Mouse (Mus musculus) hindbrain, embryonic 11.5 days (tissue): ENCODE measurements around the gene Itpr3. TPM values are rescaled to one million over a fixed set of nuclear protein-coding genes. Genes with fewer than 3 reads are reported as not detected.

Source experiments
- ATAC-seq: fragments of 200-750 bp; cut with Nextera tagmentation; 2 replicates; pipeline ENCODE4 v1.8.0; 2017; ENCODE audit warnings: mild to moderate bottlenecking, moderate TSS enrichment, moderate library complexity; ENCODE audit not compliant: low FRiP score
- DNase-seq: peaks from one replicate; pipeline ENCODE4 v3.0.0-alpha.2; 2015; ENCODE audit warnings: low spot score
- H3K27ac ChIP-seq: fragments of 300-500 bp; sonication (generic); 2 replicates; pipeline ENCODE4 v1.5.1; 2014; ENCODE audit warnings: mild to moderate bottlenecking, low read depth, low read length
- H3K27me3 ChIP-seq: fragments of 300-500 bp; sonication (generic); 2 replicates; pipeline ENCODE4 v1.6.1; 2014; ENCODE audit warnings: mild to moderate bottlenecking, low read length, moderate library complexity, mixed read lengths; ENCODE audit not compliant: control insufficient read depth, insufficient read depth
- H3K36me3 ChIP-seq: fragments of 300-500 bp; sonication (generic); 2 replicates; pipeline ENCODE4 v1.6.1; 2014; ENCODE audit warnings: mild to moderate bottlenecking, low read length, moderate library complexity, mixed read lengths; ENCODE audit not compliant: control insufficient read depth, insufficient read depth
- H3K4me1 ChIP-seq: fragments of 300-500 bp; sonication (generic); replicated peaks from 2 replicates; pipeline ENCODE4 v1.6.1; 2014; ENCODE audit warnings: low read length, mixed read lengths; ENCODE audit not compliant: control insufficient read depth, insufficient read depth
- H3K4me2 ChIP-seq: fragments of 300-500 bp; sonication (generic); replicated peaks from 2 replicates; pipeline ENCODE4 v1.6.1; 2014; ENCODE audit warnings: mild to moderate bottlenecking, low read depth, low read length
- H3K4me3 ChIP-seq: fragments of 300-500 bp; sonication (generic); 2 replicates; pipeline ENCODE4 v1.5.1; 2014; ENCODE audit warnings: low read depth, low read length
- H3K9ac ChIP-seq: fragments of 300-500 bp; sonication (generic); 2 replicates; pipeline ENCODE4 v1.6.1; 2014; ENCODE audit warnings: low read depth, low read length
- H3K9me3 ChIP-seq: fragments of 300-500 bp; sonication (generic); 2 replicates; pipeline ENCODE4 v1.6.1; 2016; ENCODE audit warnings: low read length; ENCODE audit not compliant: control insufficient read depth
- WGBS: fragments of 180-500 bp; shearing (Covaris S2); extraction: QIAGEN DNeasy Blood & Tissue Kit; methylation state at CpG from one replicate; pipeline ENCODE4 v1.1.7; 2014; 5-methylcytosine and 5-hydroxymethylcytosine counted together
- polyA plus RNA-seq: library from polyadenylated mRNA; unstranded; fragments of >200 nt; fragmentation: Nextera tagmentation; extraction: Ambion mirVana; gene quantifications from 2 replicates; pipeline ENCODE4 v1.2.1, GENCODE M21; 2014

Gene Itpr3
- polyA plus RNA-seq, 1 experiment from 2014 or later, result 1.3 TPM

GRCm38 (mm10) chr17:27021736-27022135, 35.4 kb upstream of the Itpr3 start:
- no peaks in the 10 kb centered on the region for H3K9me3 ChIP-seq
- no peak overlapping the region for H3K4me2 ChIP-seq
- H3K36me3 ChIP-seq, result 0 out of 2 replicates have a peak, but pooled peaks cover 5% of the 10 kb centered on the region
- no peaks in the 10 kb centered on the region for H3K27me3 ChIP-seq
- H3K4me1 ChIP-seq, result peaks cover 3% of the 10 kb centered on the region; the same call in 1 of the 2 replicates
- H3K27ac ChIP-seq, result no peak overlapping the region
- DNase-seq, result no peak
- 95% methylated on average over 9 of the region's 9 CpGs for WGBS
- no peak overlapping the region for H3K9ac ChIP-seq
- ATAC-seq, result no peak
- no peak overlapping the region for H3K4me3 ChIP-seq

GRCm38 (mm10) chr17:27023342-27023741, 33.8 kb upstream of the Itpr3 start:
- no peak for ATAC-seq
- H3K9me3 ChIP-seq, result no peaks in the 10 kb centered on the region
- no peak overlapping the region for H3K4me2 ChIP-seq
- H3K9ac ChIP-seq, result no peak overlapping the region
- no peak overlapping the region for H3K27ac ChIP-seq
- H3K4me1 ChIP-seq, result peaks cover 6% of the 10 kb centered on the region
- 0 out of 2 replicates have a peak, but pooled peaks cover 5% of the 10 kb centered on the region for H3K36me3 ChIP-seq
- H3K4me3 ChIP-seq, result no peak overlapping the region
- DNase-seq, result no peak
- H3K27me3 ChIP-seq, result no peaks in the 10 kb centered on the region
- WGBS, result 87% methylated on average over 4 of the region's 4 CpGs

GRCm38 (mm10) chr17:27025326-27025902, 31.7 kb upstream of the Itpr3 start:
- 0 out of 2 replicates have a peak, but pooled peaks cover 5% of the 10 kb centered on the region for H3K36me3 ChIP-seq
- WGBS, result 96% methylated on average over 17 of the region's 17 CpGs
- no peak for ATAC-seq

DNA sequence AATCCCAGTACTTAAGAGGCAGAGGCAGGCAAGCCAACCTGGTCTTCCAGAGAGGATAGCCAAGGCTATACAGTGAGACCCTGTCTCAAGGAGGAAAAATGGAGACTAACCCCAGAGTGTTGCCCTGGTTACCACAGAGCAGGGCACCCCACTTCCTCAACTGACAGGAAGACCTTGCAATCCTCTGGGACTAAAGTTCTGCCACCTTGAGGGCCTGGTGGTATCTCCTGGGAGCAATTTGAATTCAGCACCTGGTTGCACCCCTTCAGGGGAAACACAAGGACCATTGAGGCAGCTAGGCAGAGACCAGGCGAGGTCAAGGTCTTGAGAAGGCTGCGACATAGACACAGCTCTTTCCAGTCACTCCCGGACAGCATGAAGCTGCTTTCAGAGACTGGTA, 31.2 kb upstream of the Itpr3 start:
- Histone ChIP-seq H3K27ac (no peak overlapping the region), H3K36me3 (0 out of 2 replicates have a peak, but pooled peaks cover 5% of the 10 kb centered on the region), H3K4me1 (peaks cover 6% of the 10 kb centered on the region), H3K27me3 (no peaks in the 10 kb centered on the region), H3K4me2 (no peak overlapping the region), H3K9me3 (no peaks in the 10 kb centered on the region), H3K9ac (no peak overlapping the region), H3K4me3 (no peak overlapping the region)
- DNase-seq (no peak), ATAC-seq (no peak)
- WGBS, result 87% methylated on average over 3 of the region's 3 CpGs

More at GRCm38 (mm10) chr17:27025326-27025902, 31.7 kb upstream of the Itpr3 start:
- no peaks in the 10 kb centered on the region for H3K27me3 ChIP-seq
- H3K4me1 ChIP-seq, result peaks cover 6% of the 10 kb centered on the region
- no peaks in the 10 kb centered on the region for H3K9me3 ChIP-seq
- no peak overlapping the region for H3K4me2 ChIP-seq
- no peak for DNase-seq
- H3K4me3 ChIP-seq, result no peak overlapping the region
- H3K27ac ChIP-seq, result no peak overlapping the region
- H3K9ac ChIP-seq, result no peak overlapping the region

DNA sequence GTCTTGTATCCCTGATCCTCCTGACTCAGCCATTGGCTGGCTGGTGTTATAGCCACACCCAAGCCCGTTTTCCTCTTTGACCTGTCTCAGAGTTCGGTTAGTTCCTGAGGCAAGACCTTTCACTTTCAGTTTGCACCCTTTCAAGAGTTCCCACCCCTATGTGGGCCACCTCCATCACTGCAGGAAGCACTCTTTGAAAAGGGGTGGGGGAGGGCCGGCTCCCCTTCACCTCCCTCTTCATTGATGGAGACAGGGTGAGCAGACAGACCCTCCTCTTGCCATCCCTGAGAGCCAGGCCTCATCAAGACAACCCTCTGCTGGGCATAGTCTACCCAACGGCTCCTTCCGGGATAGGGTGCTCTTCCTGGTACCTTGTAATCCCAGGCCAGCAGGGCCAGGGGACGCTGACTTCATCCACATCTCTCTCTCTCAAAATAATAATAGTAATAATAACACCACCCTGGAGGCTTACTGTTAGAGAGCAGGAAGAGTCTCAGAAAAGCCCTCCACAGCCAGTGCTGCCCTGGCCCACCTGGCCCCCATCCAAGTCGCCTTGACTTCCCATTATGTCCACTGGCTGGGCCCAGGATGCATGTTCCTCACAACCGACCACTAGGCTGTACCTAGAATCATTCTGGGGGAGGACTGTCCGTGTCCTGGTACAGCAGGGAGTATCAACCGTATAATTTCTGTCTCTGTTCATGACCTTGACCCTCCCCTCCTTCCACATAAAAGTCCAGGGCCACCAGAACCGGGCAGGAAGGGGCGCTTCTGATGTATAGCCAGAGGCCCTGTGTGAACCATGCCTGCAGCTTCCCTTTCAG, 29.4 kb upstream of the Itpr3 start:
- Histone ChIP-seq H3K9ac (peak overlapping the region; percentile 71), H3K4me1 (peaks cover 6% of the 10 kb centered on the region), H3K27me3 (no peaks in the 10 kb centered on the region), H3K9me3 (no peaks in the 10 kb centered on the region), H3K4me2 (peak overlapping the region; percentile 80), H3K4me3 (peak overlapping the region; percentile 42), H3K36me3 (0 out of 2 replicates have a peak, but pooled peaks cover 2% of the 10 kb centered on the region), H3K27ac (0 out of 2 replicates have a peak overlapping the region, but pooled peaks have one; percentile 0)
- peak; percentile 45 for DNase-seq
- peak; percentile 54; the same call in 1 of the 2 replicates for ATAC-seq
- 46% methylated on average over 12 of the region's 12 CpGs for WGBS

DNA sequence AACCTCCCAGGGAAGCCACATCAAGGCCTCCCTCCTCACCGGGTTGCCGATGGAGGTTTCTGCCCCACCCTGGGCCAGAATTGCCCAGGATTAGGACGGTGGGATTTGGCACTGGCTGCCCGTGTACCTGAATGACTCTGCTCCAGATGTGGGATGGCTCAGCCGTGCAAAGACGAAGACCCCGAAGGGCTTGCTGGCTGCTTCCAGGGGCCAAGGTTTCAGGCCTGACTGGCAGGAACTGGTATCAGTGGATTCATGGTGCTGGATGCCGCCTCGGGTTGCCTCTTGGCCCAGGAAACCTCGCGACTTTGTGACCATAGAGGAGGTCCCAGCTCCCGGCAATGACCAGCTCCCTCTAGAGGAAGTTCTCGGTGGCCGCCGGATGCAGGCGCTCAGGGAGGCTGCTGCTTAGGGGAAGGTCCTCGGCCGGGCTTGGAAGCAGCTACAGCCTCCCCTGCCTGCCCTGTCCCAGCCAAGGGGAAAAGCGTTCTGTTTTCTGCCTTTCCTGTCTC, 28.8 kb upstream of the Itpr3 start:
- Histone ChIP-seq H3K4me1 (peaks cover 6% of the 10 kb centered on the region), H3K36me3 (no peaks in the 10 kb centered on the region), H3K9me3 (no peaks in the 10 kb centered on the region), H3K9ac (peak overlapping the region; percentile 71), H3K27me3 (no peaks in the 10 kb centered on the region), H3K4me3 (peak overlapping the region; percentile 42), H3K4me2 (peak overlapping the region; percentile 80), H3K27ac (0 out of 2 replicates have a peak overlapping the region, but pooled peaks have one; percentile 0)
- ATAC-seq, result peak; percentile 82
- DNase-seq, result peak; percentile 87
- WGBS, result 1% methylated on average over 19 of the region's 19 CpGs

DNA sequence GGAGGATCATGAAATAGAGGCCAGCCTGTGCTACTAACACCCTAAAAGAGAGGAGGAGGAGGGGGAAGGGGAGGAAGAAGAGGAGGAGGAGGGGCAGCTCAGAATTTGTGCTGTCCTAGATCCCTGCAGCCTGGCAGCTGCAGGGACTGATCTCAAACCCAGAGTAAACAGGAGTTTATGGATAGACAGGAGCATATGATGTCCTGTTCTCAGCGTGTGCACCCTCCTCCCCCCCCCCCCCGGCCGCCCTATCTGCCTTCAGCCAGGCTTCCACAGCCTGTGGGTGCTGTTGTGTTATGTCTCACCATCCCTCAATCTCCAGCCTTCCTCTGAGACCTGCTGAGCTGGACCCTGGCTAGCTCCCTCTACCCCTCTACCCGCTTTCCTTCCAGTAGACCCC, 28.2 kb upstream of the Itpr3 start, which contains the start of gene Bak1:
Gene Bak1, minus strand, starts transcription at position 101 of the 400 bp plus-strand sequence.
- WGBS, result 76% methylated on average over 2 of the region's 4 CpGs
- ATAC-seq, result peak; percentile 20; the same call in 1 of the 2 replicates
- no peaks in the 10 kb centered on the region for H3K27me3 ChIP-seq

GRCm38 (mm10) chr17:27029431-27029830, 27.7 kb upstream of the Itpr3 start:
- H3K27me3 ChIP-seq, result no peaks in the 10 kb centered on the region
- H3K9me3 ChIP-seq, result no peaks in the 10 kb centered on the region
- no peak overlapping the region for H3K4me3 ChIP-seq
- WGBS, result 90% methylated on average over 14 of the region's 14 CpGs
- ATAC-seq (no peak), DNase-seq (no peak)
- H3K27ac ChIP-seq, result no peak overlapping the region
- H3K9ac ChIP-seq, result no peak overlapping the region
- no peak overlapping the region for H3K4me2 ChIP-seq
- H3K36me3 ChIP-seq, result no peaks in the 10 kb centered on the region
- peaks cover 6% of the 10 kb centered on the region for H3K4me1 ChIP-seq

More for the DNA sequence above, 28.2 kb upstream of the Itpr3 start, which contains the start of gene Bak1:
- no peak for DNase-seq
- Histone ChIP-seq H3K9me3 (no peaks in the 10 kb centered on the region), H3K27ac (0 out of 2 replicates have a peak within 1 kb of the TSS, but pooled peaks have one; percentile 0), H3K4me2 (peak within 1 kb of the TSS; percentile 80), H3K9ac (peak within 1 kb of the TSS; percentile 71), H3K4me1 (peaks cover 6% of the 10 kb centered on the region), H3K36me3 (no peaks in the 10 kb centered on the region), H3K4me3 (peak within 1 kb of the TSS; percentile 42)
